Mouse (Mus musculus) layer of hippocampus, adult 2 months (tissue): ENCODE data around the gene Zfp280d. TPM values are rescaled to one million over a fixed set of nuclear protein-coding genes. Genes with fewer than 3 reads are reported as not detected.

Experiments used
- DNase-seq, 2 experiments: peaks; one replicate each; pipeline ENCODE4 v3.0.0; 2022; ENCODE audit warnings: low spot score in 2 of 2
- H3K27ac ChIP-seq: fragments of 200-600 bp; 2 replicates; pipeline ENCODE4 v1.8.1; 2022
- H3K4me3 ChIP-seq: fragments of 200-600 bp; 2 replicates; pipeline ENCODE4 v1.8.1; 2022; ENCODE audit warnings: mild to moderate bottlenecking
- CTCF ChIP-seq: fragments of 200-600 bp; conservative IDR thresholded peaks from 2 replicates; pipeline ENCODE4 v1.8.1; 2022; ENCODE audit warnings: antibody characterized with exemption, mild to moderate bottlenecking, moderate library complexity
- long read RNA-seq, 2 experiments: library from polyadenylated mRNA; stranded (forward); transcript quantifications; one replicate each; pipeline ENCODE4 v2.0.0; 2021; ENCODE audit warnings: borderline mapping rate in 2 of 2
- total RNA-seq, 2 experiments: library from RNA; stranded (reverse); gene quantifications; 2 replicates each; pipeline ENCODE4 v1.2.3; 2021

The Zfp280d gene
- 10 to 100 TPM; 50.5 to 56.2 TPM for total RNA-seq
- long read RNA-seq, experiment 1, full-length matches to known transcripts: 5 of 12 reads
- long read RNA-seq, experiment 1, partial matches to known transcripts: 3 of 12 reads
- long read RNA-seq, experiment 1, other reads (novel, unspliced or antisense): 4 of 12 reads
- long read RNA-seq, experiment 2, full-length matches to known transcripts: 6 of 18 reads
- long read RNA-seq, experiment 2, partial matches to known transcripts: 3 of 18 reads
- long read RNA-seq, experiment 2, other reads (novel, unspliced or antisense): 9 of 18 reads

- Histone ChIP-seq H3K27ac (peak within 1 kb of the TSS; percentile 96), H3K4me3 (peak within 1 kb of the TSS; percentile 82)
- TF ChIP-seq CTCF: no peak
- DNase-seq: peak; percentile 89 to 91
Measured at GRCm38 (mm10) chr9:72274677-72275076, at the start of gene Zfp280d. TSS of gene Zfp280d (plus strand) at chr9:72274860.

GRCm38 (mm10) chr9:72226536-72226935 is 48.1 kb upstream of the Zfp280d start:
- no peak overlapping the region for H3K27ac ChIP-seq
- no peak for DNase-seq
- TF ChIP-seq CTCF: no peak
- no peak overlapping the region for H3K4me3 ChIP-seq

GRCm38 (mm10) chr9:72252656-72253055 is 22.0 kb upstream of the Zfp280d start:
- DNase-seq: no peak
- TF ChIP-seq CTCF: no peak

GRCm38 (mm10) chr9:72255227-72255626 is 19.4 kb upstream of the Zfp280d start:
- H3K27ac ChIP-seq: no peak overlapping the region
- TF ChIP-seq CTCF: no peak
- no peak overlapping the region for H3K4me3 ChIP-seq
- DNase-seq: no peak

More at GRCm38 (mm10) chr9:72252656-72253055, 22.0 kb upstream of the Zfp280d start:
- Histone ChIP-seq H3K4me3 (no peak overlapping the region), H3K27ac (no peak overlapping the region)

GRCm38 (mm10) chr9:72256646-72257045 is 18.0 kb upstream of the Zfp280d start:
- Histone ChIP-seq H3K4me3 (no peak overlapping the region), H3K27ac (no peak overlapping the region)
- no peak for TF ChIP-seq CTCF
- DNase-seq: no peak

- Histone ChIP-seq H3K4me3 (no peak overlapping the region), H3K27ac (no peak overlapping the region)
- TF ChIP-seq CTCF: peak; percentile 69
- no peak for DNase-seq
Measured at GRCm38 (mm10) chr9:72260337-72260736, 14.3 kb upstream of the Zfp280d start.

- DNase-seq: no peak
- H3K4me3 ChIP-seq: no peak overlapping the region
- no peak overlapping the region for H3K27ac ChIP-seq
- no peak for TF ChIP-seq CTCF
Measured at GRCm38 (mm10) chr9:72264859-72265258, 9.8 kb upstream of the Zfp280d start.

GRCm38 (mm10) chr9:72270146-72270545 is 4.5 kb upstream of the Zfp280d start:
- no peak for TF ChIP-seq CTCF
- no peak overlapping the region for H3K4me3 ChIP-seq
- no peak for DNase-seq
- H3K27ac ChIP-seq: no peak overlapping the region

- TF ChIP-seq CTCF: 0 out of 2 replicates have a peak, but pooled peaks have one; percentile 8
- DNase-seq: no peak
- peak overlapping the region; percentile 96; the same call in 1 of the 2 replicates for H3K27ac ChIP-seq
- H3K4me3 ChIP-seq: peak overlapping the region; percentile 61; the same call in 1 of the 2 replicates
Measured at GRCm38 (mm10) chr9:72273646-72274410, 832 bp upstream of the Zfp280d start.

GRCm38 (mm10) chr9:72275101-72275978 is 680 bp downstream of the Zfp280d start:
- no peak for TF ChIP-seq CTCF
- Histone ChIP-seq H3K4me3 (peak overlapping the region; percentile 82), H3K27ac (peak overlapping the region; percentile 96)
- DNase-seq: peak; percentile 25 to 39

- peak overlapping the region; percentile 96 for H3K27ac ChIP-seq
- DNase-seq: no peak
- TF ChIP-seq CTCF: no peak
- H3K4me3 ChIP-seq: peak overlapping the region; percentile 82
Measured at GRCm38 (mm10) chr9:72275979-72276500, 1.4 kb downstream of the Zfp280d start.

GRCm38 (mm10) chr9:72276941-72277340 is 2.3 kb downstream of the Zfp280d start:
- no peak for DNase-seq
- TF ChIP-seq CTCF: no peak
- 0 out of 2 replicates have a peak overlapping the region, but pooled peaks have one; percentile 96 for H3K27ac ChIP-seq
- no peak overlapping the region; the same call in 1 of the 2 replicates for H3K4me3 ChIP-seq

- no peak for TF ChIP-seq CTCF
- no peak for DNase-seq
- Histone ChIP-seq H3K4me3 (no peak overlapping the region), H3K27ac (no peak overlapping the region)
Measured at GRCm38 (mm10) chr9:72279943-72280342, 5.3 kb downstream of the Zfp280d start.
